Mouse (Mus musculus) bone marrow, adult 2 months (tissue): Measurements from ENCODE around the gene Adm2.

Experiments
- CTCF ChIP-seq: fragments of 200-500 bp; IDR thresholded peaks from 2 replicates; pipeline ENCODE4 v1.5.1; 2011; ENCODE audit warnings: low read length, control low read depth; ENCODE audit not compliant: control insufficient read depth, insufficient read depth
- POLR2A ChIP-seq: fragments of 200-500 bp; IDR thresholded peaks from 2 replicates; pipeline ENCODE4 v1.6.1; 2011; ENCODE audit warnings: low read depth, mild to moderate bottlenecking, control low read depth, low read length, borderline replicate concordance; ENCODE audit not compliant: control insufficient read depth

DNA sequence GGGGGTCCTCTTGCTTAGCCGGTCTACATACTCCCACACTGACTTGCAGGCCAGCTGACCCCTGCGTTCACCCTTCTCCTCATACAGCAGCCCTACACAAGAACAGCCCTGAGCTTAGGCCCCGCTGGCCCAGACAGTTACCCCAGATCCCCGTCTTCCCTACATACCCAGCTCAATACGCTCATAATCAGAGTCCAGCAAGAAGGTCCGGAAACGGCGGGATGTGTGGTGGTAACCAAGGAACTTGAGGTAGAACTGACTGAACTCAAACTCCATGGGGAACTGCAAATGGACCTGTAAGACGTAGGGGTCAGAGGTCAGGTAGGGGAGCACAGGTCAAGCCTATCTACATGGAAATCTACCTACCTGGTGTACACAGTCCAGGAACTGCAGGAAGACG, 28.7 kb upstream of the Adm2 start:
- TF ChIP-seq CTCF (no peak), POLR2A (no peak)
